Mouse (Mus musculus): ENCODE results near the gene Prps1l3.

The Prps1l3 gene

GRCm38 (mm10) chr12:57243671-57244495 lies 13.7 kb downstream of the Prps1l3 start:
- WGBS = 88% methylated on average over 5 of the region's 5 CpGs

GRCm38 (mm10) chr12:57258572-57258971 lies 28.4 kb downstream of the Prps1l3 start:
- WGBS = 47% methylated on average over 2 of the region's 2 CpGs

GRCm38 (mm10) chr12:57275456-57275855 lies 45.2 kb downstream of the Prps1l3 start:
- 50% methylated on average over 1 of the region's 1 CpGs for WGBS

- WGBS = 66% methylated on average over 3 of the region's 3 CpGs
These were observed 51.2 kb downstream of the Prps1l3 start for GRCm38 (mm10) chr12:57281155-57282114.

GRCm38 (mm10) chr12:57285303-57286059 lies 55.3 kb downstream of the Prps1l3 start:
- WGBS = 84% methylated on average over 5 of the region's 5 CpGs

Measured in cerebral cortex, adult 2 months (tissue).